Mouse (Mus musculus): ENCODE data around the gene C1qtnf9. TPM values are rescaled to one million over a fixed set of nuclear protein-coding genes. Genes with fewer than 3 reads are reported as not detected.

The C1qtnf9 gene
- polyA plus RNA-seq, 1 experiment from 2014 or later, result 3.6 TPM

DNA sequence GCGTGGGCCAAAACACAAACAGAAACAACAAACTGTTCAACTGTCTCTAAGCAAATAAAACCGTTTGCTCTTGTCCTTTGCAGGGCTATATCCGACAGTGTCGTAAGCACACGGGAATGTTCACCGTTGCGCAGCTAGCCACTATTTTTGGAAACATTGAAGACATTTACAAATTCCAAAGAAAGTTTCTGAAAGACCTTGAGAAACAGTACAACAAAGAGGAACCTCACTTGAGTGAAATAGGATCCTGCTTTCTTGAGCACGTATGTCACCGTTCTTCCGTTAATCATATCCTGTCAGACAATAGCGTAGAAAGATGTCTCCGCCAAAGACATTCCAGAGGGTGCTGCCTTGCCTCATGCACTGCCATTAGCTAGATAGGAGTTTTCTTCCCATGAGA lies 18.1 kb upstream of the C1qtnf9 start:
- no peaks in the 10 kb centered on the region for H3K4me1 ChIP-seq
- no peak for ATAC-seq (ENCODE audit: insufficient number of reproducible peaks, low FRiP score, low TSS enrichment, low read depth)
- no peaks in the 10 kb centered on the region for H3K9me3 ChIP-seq (replicated peaks)
- no peaks in the 10 kb centered on the region for H3K27me3 ChIP-seq
- H3K36me3 ChIP-seq, result peaks cover 20% of the 10 kb centered on the region; the same call in 1 of the 2 replicates
- no peak overlapping the region for H3K27ac ChIP-seq (replicated peaks)
- no peak overlapping the region for H3K4me2 ChIP-seq (replicated peaks)
- no peak overlapping the region for H3K4me3 ChIP-seq (replicated peaks)
- no peak overlapping the region for H3K9ac ChIP-seq
- WGBS, result 61% methylated on average over 12 of the region's 12 CpGs

DNA sequence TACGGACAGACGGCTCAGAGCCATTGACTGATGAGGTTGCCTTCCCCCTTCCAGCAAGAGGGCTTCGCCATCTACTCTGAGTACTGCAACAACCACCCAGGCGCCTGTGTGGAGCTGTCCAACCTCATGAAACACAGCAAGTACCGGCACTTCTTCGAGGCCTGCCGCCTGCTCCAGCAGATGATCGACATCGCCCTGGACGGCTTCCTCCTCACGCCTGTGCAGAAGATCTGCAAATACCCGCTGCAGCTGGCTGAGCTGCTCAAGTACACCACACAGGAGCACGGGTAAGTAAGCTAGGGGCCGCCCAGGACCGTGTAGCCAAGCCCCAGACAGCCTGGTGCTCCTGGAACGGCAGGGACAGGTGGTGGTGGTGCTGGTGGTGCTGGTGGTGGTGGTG lies 16.4 kb upstream of the C1qtnf9 start:
- Histone ChIP-seq H3K36me3 (peaks cover 25% of the 10 kb centered on the region; the same call in 1 of the 2 replicates), H3K4me1 (no peaks in the 10 kb centered on the region), H3K4me2 (replicated peaks) (no peak overlapping the region), H3K9me3 (replicated peaks) (no peaks in the 10 kb centered on the region), H3K9ac (no peak overlapping the region), H3K27me3 (no peaks in the 10 kb centered on the region), H3K4me3 (replicated peaks) (no peak overlapping the region), H3K27ac (replicated peaks) (no peak overlapping the region)
- 91% methylated on average over 16 of the region's 16 CpGs for WGBS
- ATAC-seq (ENCODE audit: insufficient number of reproducible peaks, low FRiP score, low TSS enrichment, low read depth), result no peak

DNA sequence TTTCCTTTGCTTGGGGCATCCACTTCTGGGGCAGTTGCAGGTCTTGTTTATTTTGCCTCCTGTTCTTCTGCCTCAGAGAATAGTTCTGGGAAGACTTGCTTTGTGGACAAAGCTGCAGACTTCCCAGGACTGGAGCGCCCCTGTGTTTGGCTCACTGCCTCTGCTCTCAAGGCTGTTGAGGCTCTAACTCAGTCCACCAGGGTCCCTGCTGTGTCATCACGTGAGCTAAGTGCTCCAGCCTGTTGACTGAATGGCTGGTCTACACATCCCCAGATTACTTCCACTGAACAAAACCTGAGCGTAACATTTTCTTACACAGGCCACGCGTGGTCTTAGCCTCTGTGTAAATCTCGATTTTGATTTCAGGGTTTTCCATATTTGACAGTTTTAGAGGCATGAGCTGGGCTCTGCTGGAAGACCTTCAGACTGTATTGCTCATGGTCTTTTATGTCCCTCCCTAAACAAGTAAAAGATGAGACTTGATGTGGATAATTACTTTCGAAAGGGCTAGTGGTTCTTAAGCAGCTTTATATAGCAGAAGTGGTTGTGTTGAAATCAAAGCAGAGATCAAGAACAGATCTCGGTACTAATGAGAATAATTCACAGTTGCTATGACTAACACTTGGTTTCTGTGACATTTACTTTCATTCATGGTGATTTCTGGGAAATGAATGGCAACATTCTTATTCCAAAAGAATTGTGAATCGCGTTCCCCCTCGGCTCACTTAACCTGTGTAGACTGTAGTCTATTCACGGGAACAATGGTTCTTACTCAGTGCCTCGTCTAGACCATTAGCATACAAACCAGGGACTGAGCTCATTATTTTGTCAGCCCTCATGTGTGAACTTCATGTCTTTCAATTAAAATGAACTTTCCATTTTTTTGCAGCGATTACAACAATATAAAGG lies 14.8 kb upstream of the C1qtnf9 start:
- peaks cover 24% of the 10 kb centered on the region; the same call in 1 of the 2 replicates for H3K36me3 ChIP-seq
- H3K9ac ChIP-seq, result no peak overlapping the region
- no peak for ATAC-seq (ENCODE audit: insufficient number of reproducible peaks, low FRiP score, low TSS enrichment, low read depth)
- no peak overlapping the region for H3K4me2 ChIP-seq (replicated peaks)
- no peaks in the 10 kb centered on the region for H3K27me3 ChIP-seq
- H3K9me3 ChIP-seq (replicated peaks), result no peaks in the 10 kb centered on the region
- WGBS, result 81% methylated on average over 14 of the region's 14 CpGs
- H3K4me1 ChIP-seq, result no peaks in the 10 kb centered on the region
- no peak overlapping the region for H3K4me3 ChIP-seq (replicated peaks)
- H3K27ac ChIP-seq (replicated peaks), result no peak overlapping the region

DNA sequence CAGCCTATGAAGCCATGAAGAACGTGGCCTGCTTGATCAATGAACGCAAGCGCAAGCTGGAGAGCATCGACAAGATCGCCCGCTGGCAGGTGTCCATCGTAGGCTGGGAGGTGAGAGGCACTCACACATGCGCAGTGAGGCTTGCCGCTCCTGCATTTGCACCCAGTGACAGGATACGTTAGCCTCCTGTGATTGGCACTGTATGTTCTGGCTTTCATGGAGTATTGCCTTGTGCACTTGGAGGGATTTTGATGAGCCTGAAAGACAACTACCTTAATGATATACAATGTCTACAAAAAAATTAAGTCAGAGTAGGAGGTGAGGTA lies 14.2 kb upstream of the C1qtnf9 start:
- Histone ChIP-seq H3K9ac (no peak overlapping the region), H3K4me3 (replicated peaks) (no peak overlapping the region), H3K27ac (replicated peaks) (no peak overlapping the region), H3K27me3 (no peaks in the 10 kb centered on the region), H3K4me1 (no peaks in the 10 kb centered on the region), H3K4me2 (replicated peaks) (no peak overlapping the region), H3K9me3 (replicated peaks) (no peaks in the 10 kb centered on the region), H3K36me3 (peaks cover 23% of the 10 kb centered on the region; the same call in 1 of the 2 replicates)
- 94% methylated on average over 10 of the region's 10 CpGs for WGBS
- ATAC-seq (ENCODE audit: insufficient number of reproducible peaks, low FRiP score, low TSS enrichment, low read depth), result no peak

DNA sequence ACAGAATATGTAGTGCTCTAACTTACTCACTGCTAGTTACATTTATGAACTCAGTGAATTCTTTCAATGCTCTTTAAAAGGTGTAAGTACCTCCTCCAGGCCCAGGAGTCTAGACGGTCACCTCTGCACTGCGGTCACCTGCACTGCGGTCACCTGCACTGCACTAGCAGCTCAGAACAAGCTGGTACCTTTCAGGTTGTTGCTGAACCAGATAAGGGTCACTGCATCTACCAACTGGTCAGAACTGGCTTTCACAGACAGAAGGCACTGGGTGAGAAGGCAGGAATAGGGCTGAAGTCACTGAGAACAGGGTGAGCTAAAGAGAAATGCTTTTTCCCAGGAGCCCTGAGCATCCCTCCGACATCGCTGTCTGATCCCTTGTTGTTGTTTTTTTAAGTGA lies 13.3 kb upstream of the C1qtnf9 start:
- Histone ChIP-seq H3K9me3 (replicated peaks) (no peaks in the 10 kb centered on the region), H3K27ac (replicated peaks) (no peak overlapping the region), H3K27me3 (no peaks in the 10 kb centered on the region), H3K4me2 (replicated peaks) (no peak overlapping the region), H3K9ac (no peak overlapping the region), H3K4me1 (no peaks in the 10 kb centered on the region), H3K36me3 (peaks cover 23% of the 10 kb centered on the region; the same call in 1 of the 2 replicates), H3K4me3 (replicated peaks) (no peak overlapping the region)
- WGBS, result 93% methylated on average over 5 of the region's 5 CpGs
- no peak for ATAC-seq (ENCODE audit: insufficient number of reproducible peaks, low FRiP score, low TSS enrichment, low read depth)

DNA sequence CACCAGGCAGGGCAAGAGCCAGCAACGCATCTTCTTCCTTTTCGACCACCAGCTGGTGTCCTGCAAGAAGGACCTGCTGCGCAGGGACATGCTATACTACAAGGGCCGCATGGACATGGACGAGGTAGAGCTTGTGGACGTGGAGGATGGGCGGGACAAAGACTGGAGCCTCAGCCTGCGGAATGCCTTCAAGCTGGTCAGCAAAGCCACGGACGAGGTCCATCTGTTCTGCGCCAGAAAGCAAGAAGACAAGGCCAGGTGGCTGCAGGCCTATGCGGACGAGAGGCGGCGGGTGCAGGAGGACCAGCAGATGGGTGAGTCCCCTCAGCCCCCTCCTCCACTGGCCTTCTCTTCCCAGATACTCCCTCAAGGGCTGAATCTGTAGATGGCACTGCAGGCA lies 11.7 kb upstream of the C1qtnf9 start:
- whole genome bisulfite sequencing, result 84% methylated on average over 15 of the region's 15 CpGs
- Histone ChIP-seq H3K4me2 (replicated peaks) (no peak overlapping the region), H3K9ac (no peak overlapping the region), H3K9me3 (replicated peaks) (no peaks in the 10 kb centered on the region), H3K27me3 (no peaks in the 10 kb centered on the region), H3K4me1 (no peaks in the 10 kb centered on the region), H3K4me3 (replicated peaks) (no peak overlapping the region), H3K36me3 (peaks cover 23% of the 10 kb centered on the region; the same call in 1 of the 2 replicates), H3K27ac (replicated peaks) (no peak overlapping the region)
- ATAC-seq (ENCODE audit: insufficient number of reproducible peaks, low FRiP score, low TSS enrichment, low read depth), result no peak

DNA sequence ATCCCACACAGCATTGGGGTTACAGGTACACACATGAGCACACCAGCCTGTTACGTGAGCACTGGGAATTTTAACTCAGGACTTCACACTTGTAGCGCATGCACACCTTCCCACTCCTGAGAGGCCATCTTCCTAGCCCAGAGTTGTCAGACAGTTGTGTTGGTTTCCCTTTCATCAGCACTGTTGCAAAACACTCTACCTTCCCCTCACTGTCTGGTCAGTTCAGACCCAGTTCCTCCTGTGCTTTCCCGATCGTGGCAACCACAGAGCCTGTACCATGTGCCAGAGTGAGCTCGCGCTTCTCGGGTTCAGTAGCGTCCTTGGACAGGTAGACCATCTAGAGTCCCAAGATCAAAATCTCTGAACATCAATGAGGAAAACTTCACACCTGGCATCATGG lies 10.7 kb upstream of the C1qtnf9 start:
- no peak overlapping the region for H3K27ac ChIP-seq (replicated peaks)
- no peak overlapping the region for H3K9ac ChIP-seq
- H3K4me2 ChIP-seq (replicated peaks), result no peak overlapping the region
- ATAC-seq (ENCODE audit: insufficient number of reproducible peaks, low FRiP score, low TSS enrichment, low read depth), result no peak
- H3K36me3 ChIP-seq, result peaks cover 25% of the 10 kb centered on the region
- WGBS, result 97% methylated on average over 8 of the region's 8 CpGs
- H3K9me3 ChIP-seq (replicated peaks), result no peaks in the 10 kb centered on the region
- no peaks in the 10 kb centered on the region for H3K4me1 ChIP-seq
- H3K4me3 ChIP-seq (replicated peaks), result no peak overlapping the region
- no peaks in the 10 kb centered on the region for H3K27me3 ChIP-seq

DNA sequence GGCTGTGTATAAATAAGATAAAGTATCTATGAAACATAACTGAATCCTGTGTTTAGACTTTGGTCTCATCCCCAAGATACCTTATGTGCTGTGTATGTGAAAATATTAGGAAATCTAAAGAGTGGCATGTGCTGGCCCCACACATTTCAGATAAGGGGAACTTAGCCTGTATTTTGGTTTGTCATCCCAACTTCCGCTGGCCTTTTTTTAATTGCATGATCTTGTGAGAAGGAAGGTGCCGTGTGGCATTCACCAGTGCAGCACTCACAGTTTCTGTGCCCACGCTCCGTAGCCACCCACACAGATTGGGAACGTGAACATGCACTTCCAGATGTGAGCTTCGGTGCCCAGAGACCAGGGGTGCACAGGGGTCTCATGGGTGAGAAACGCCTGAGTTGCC lies 10.2 kb upstream of the C1qtnf9 start:
- Histone ChIP-seq H3K9ac (no peak overlapping the region), H3K27ac (replicated peaks) (no peak overlapping the region), H3K36me3 (peaks cover 25% of the 10 kb centered on the region), H3K27me3 (no peaks in the 10 kb centered on the region), H3K4me1 (no peaks in the 10 kb centered on the region), H3K9me3 (replicated peaks) (no peaks in the 10 kb centered on the region), H3K4me3 (replicated peaks) (no peak overlapping the region), H3K4me2 (replicated peaks) (no peak overlapping the region)
- WGBS, result 92% methylated on average over 7 of the region's 7 CpGs
- no peak for ATAC-seq (ENCODE audit: insufficient number of reproducible peaks, low FRiP score, low TSS enrichment, low read depth)

DNA sequence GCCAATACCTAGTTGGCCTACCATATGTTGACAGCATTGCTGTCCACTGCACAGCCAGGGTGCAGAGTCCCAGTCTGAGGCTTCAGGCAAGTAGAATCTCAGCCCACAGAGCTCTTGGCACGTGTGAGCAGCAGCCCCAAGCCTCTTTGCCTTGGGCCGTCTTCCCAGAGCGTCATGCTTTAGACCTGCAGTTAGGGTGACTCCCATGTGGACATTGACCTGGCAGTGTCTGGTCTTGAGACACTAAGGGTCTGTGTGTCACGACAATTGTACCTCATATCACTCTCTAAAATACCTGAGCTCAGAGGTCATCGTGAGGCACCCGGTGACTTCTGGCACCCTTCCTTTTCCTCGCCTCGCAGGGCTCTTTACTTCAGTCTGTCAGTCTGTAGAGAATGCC lies 8.8 kb upstream of the C1qtnf9 start:
- no peak overlapping the region for H3K9ac ChIP-seq
- no peaks in the 10 kb centered on the region for H3K27me3 ChIP-seq
- H3K4me1 ChIP-seq, result no peaks in the 10 kb centered on the region
- H3K36me3 ChIP-seq, result peaks cover 20% of the 10 kb centered on the region
- ATAC-seq (ENCODE audit: insufficient number of reproducible peaks, low FRiP score, low TSS enrichment, low read depth), result no peak
- WGBS, result 88% methylated on average over 8 of the region's 8 CpGs
- no peak overlapping the region for H3K4me2 ChIP-seq (replicated peaks)
- no peak overlapping the region for H3K27ac ChIP-seq (replicated peaks)
- H3K4me3 ChIP-seq (replicated peaks), result no peak overlapping the region
- H3K9me3 ChIP-seq (replicated peaks), result no peaks in the 10 kb centered on the region

DNA sequence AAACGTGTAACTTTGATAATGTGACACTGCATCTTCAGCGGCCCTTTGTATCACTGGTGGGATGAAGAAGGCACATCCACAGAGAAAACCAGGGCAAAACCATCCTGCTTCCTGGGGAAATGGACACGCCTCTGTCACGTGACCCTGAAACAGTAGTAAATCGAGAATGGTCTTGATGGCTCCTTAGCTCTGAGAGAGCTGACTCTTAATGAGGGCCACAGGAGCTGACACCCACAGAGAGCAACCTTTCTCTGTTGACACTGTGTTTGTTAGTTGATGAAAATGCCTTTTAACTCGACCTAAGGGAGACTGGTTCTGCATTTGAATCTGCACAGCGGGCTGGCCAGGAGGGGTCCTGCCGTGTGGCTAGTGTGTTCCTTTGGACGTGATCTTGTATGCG lies 6.1 kb upstream of the C1qtnf9 start:
- peaks cover 15% of the 10 kb centered on the region for H3K36me3 ChIP-seq
- H3K9ac ChIP-seq, result no peak overlapping the region
- H3K27me3 ChIP-seq, result no peaks in the 10 kb centered on the region
- ATAC-seq (ENCODE audit: insufficient number of reproducible peaks, low FRiP score, low TSS enrichment, low read depth), result no peak
- no peak overlapping the region for H3K27ac ChIP-seq (replicated peaks)
- WGBS, result 74% methylated on average over 10 of the region's 10 CpGs
- no peak overlapping the region for H3K4me3 ChIP-seq (replicated peaks)
- H3K4me1 ChIP-seq, result no peaks in the 10 kb centered on the region
- H3K4me2 ChIP-seq (replicated peaks), result no peak overlapping the region
- H3K9me3 ChIP-seq (replicated peaks), result no peaks in the 10 kb centered on the region

DNA sequence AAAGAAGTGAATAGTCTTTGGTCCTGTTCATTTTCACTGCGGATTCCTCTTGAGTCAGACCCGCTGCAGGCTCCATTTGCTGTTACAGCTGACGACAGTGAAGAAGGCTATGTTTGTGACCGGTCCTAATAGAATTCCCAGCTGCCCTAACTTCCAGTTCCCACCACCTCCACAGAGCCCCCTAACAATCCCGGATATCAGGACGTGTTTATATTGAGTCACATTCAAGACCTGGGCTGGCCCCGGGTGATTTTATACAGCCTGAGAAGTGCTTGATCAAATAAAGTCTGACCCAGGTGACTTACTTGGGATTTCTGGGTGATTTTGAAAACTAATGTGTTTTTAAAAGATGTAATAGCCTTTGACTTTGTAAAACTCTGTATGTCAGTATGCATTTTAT lies 5.2 kb upstream of the C1qtnf9 start:
- Histone ChIP-seq H3K4me2 (replicated peaks) (no peak overlapping the region), H3K36me3 (peaks cover 8% of the 10 kb centered on the region), H3K9me3 (replicated peaks) (no peaks in the 10 kb centered on the region), H3K27me3 (no peaks in the 10 kb centered on the region), H3K27ac (replicated peaks) (no peak overlapping the region), H3K9ac (no peak overlapping the region), H3K4me3 (replicated peaks) (no peak overlapping the region), H3K4me1 (no peaks in the 10 kb centered on the region)
- no peak for ATAC-seq (ENCODE audit: insufficient number of reproducible peaks, low FRiP score, low TSS enrichment, low read depth)
- WGBS, result 74% methylated on average over 7 of the region's 7 CpGs

DNA sequence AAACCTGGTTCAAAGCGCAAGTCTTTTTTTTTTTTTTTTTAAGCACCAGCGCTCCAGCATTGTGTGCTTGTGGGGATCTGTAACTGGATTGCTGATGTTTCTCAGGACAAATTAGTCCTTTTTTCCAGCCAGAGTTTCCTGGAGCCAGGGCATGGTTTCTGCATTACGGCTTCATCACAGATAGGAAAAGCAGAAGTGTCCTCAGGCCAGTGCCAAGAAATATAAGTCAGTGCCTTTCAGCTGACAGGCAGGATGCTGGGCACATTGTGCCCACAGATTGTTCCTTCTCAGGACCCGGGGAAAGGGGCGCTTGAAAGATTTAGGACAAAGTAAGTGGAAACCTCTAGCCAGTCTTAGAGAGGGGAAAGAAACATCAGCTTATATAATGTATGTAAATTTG lies 4.2 kb upstream of the C1qtnf9 start:
- no peak for ATAC-seq (ENCODE audit: insufficient number of reproducible peaks, low FRiP score, low TSS enrichment, low read depth)
- Histone ChIP-seq H3K4me1 (no peaks in the 10 kb centered on the region), H3K36me3 (peaks cover 5% of the 10 kb centered on the region), H3K4me2 (replicated peaks) (no peak overlapping the region), H3K9me3 (replicated peaks) (no peaks in the 10 kb centered on the region), H3K4me3 (replicated peaks) (no peak overlapping the region), H3K9ac (no peak overlapping the region), H3K27ac (replicated peaks) (no peak overlapping the region), H3K27me3 (no peaks in the 10 kb centered on the region)
- WGBS, result 77% methylated on average over 5 of the region's 5 CpGs
